Mouse (Mus musculus) kidney, adult 9 months (tissue): ENCODE data around the gene Furin.

ENCODE experiments used
- DNase-seq: peaks from one replicate; pipeline ENCODE4 v3.0.0; 2022

Furin gene

GRCm38 (mm10) chr7:80426363-80426762 lies 21.1 kb upstream of the Furin start:
- peak; percentile 36 for DNase-seq

- no peak for DNase-seq
These were observed 19.5 kb upstream of the Furin start for GRCm38 (mm10) chr7:80424722-80425121.

GRCm38 (mm10) chr7:80422759-80423480 lies 17.7 kb upstream of the Furin start:
- DNase-seq: no peak

GRCm38 (mm10) chr7:80421576-80421975 lies 16.3 kb upstream of the Furin start:
- DNase-seq: no peak

GRCm38 (mm10) chr7:80420586-80420985 lies 15.3 kb upstream of the Furin start:
- DNase-seq: peak; percentile 32

- DNase-seq: no peak
These were observed 14.0 kb upstream of the Furin start for GRCm38 (mm10) chr7:80419278-80419677.

- no peak for DNase-seq
These were observed 12.8 kb upstream of the Furin start for GRCm38 (mm10) chr7:80418036-80418435.

- DNase-seq: no peak
These were observed 12.4 kb upstream of the Furin start for GRCm38 (mm10) chr7:80417601-80418000.

GRCm38 (mm10) chr7:80416969-80417368 lies 11.7 kb upstream of the Furin start:
- DNase-seq: no peak

GRCm38 (mm10) chr7:80414303-80414855 lies 9.1 kb upstream of the Furin start:
- DNase-seq: no peak

GRCm38 (mm10) chr7:80413512-80414302 lies 8.5 kb upstream of the Furin start:
- no peak for DNase-seq

GRCm38 (mm10) chr7:80412781-80413180 lies 7.5 kb upstream of the Furin start:
- no peak for DNase-seq

- DNase-seq: no peak
These were observed 7.0 kb upstream of the Furin start for GRCm38 (mm10) chr7:80412279-80412678.

GRCm38 (mm10) chr7:80410380-80410779 lies 5.1 kb upstream of the Furin start:
- no peak for DNase-seq

- DNase-seq: no peak
These were observed 2.5 kb upstream of the Furin start for GRCm38 (mm10) chr7:80407712-80408111.

- no peak for DNase-seq
These were observed 950 bp upstream of the Furin start for GRCm38 (mm10) chr7:80406186-80406585.

- DNase-seq: no peak
These were observed 938 bp downstream of the Furin start for GRCm38 (mm10) chr7:80404101-80404894.

GRCm38 (mm10) chr7:80403551-80403950 lies 1.7 kb downstream of the Furin start:
- DNase-seq: peak; percentile 81

- DNase-seq: peak; percentile 71
These were observed 2.5 kb downstream of the Furin start for GRCm38 (mm10) chr7:80402651-80403321.

GRCm38 (mm10) chr7:80401860-80402641 lies 3.2 kb downstream of the Furin start:
- DNase-seq: peak; percentile 83

GRCm38 (mm10) chr7:80401041-80401859 lies 4.0 kb downstream of the Furin start:
- peak; percentile 36 for DNase-seq
